Mouse (Mus musculus) limb, embryonic 14.5 days (tissue): ENCODE measurements around the gene Hoxb6. TPM values are rescaled to one million over a fixed set of nuclear protein-coding genes. Genes with fewer than 3 reads are reported as not detected.
A peak's percentile ranks its signal among the peaks of the same experiment; 100 is the strongest.

Experiments
- ATAC-seq: fragments of 200-750 bp; cut with Nextera tagmentation; 2 replicates; pipeline ENCODE4 v1.8.0; 2017; ENCODE audit warnings: low read depth, moderate number of reproducible peaks, moderate TSS enrichment; ENCODE audit not compliant: low FRiP score
- DNase-seq: peaks from one replicate; pipeline ENCODE4 v3.0.0-alpha.2; 2015; ENCODE audit warnings: low spot score
- H3K27ac ChIP-seq: fragments of 300-500 bp; sonication (generic); replicated peaks from 2 replicates; pipeline ENCODE4 v1.5.1; 2014; ENCODE audit warnings: low read depth, mild to moderate bottlenecking, low read length, moderate library complexity, mixed read lengths
- H3K27me3 ChIP-seq: fragments of 300-500 bp; sonication (generic); 2 replicates; pipeline ENCODE4 v1.6.1; 2014; ENCODE audit warnings: low read length, mixed read lengths; ENCODE audit not compliant: control insufficient read depth, insufficient read depth
- H3K36me3 ChIP-seq: fragments of 300-500 bp; sonication (generic); 2 replicates; pipeline ENCODE4 v1.6.1; 2014; ENCODE audit warnings: mild to moderate bottlenecking, low read length, moderate library complexity, mixed read lengths; ENCODE audit not compliant: control insufficient read depth, insufficient read depth
- H3K4me1 ChIP-seq: fragments of 300-500 bp; sonication (generic); 2 replicates; pipeline ENCODE4 v1.6.1; 2014; ENCODE audit warnings: antibody characterized with exemption, low read length, mixed read lengths; ENCODE audit not compliant: control insufficient read depth, insufficient read depth
- H3K4me2 ChIP-seq: fragments of 300-500 bp; sonication (generic); replicated peaks from 2 replicates; pipeline ENCODE4 v1.6.1; 2014; ENCODE audit warnings: low read depth, mild to moderate bottlenecking, low read length, moderate library complexity; ENCODE audit not compliant: severe bottlenecking
- H3K4me3 ChIP-seq: fragments of 300-500 bp; sonication (generic); replicated peaks from 2 replicates; pipeline ENCODE4 v1.5.1; 2014; ENCODE audit warnings: low read length
- H3K9ac ChIP-seq: fragments of 300-500 bp; sonication (generic); 2 replicates; pipeline ENCODE4 v1.6.1; 2014; ENCODE audit warnings: mild to moderate bottlenecking, low read depth, low read length, moderate library complexity; ENCODE audit not compliant: severe bottlenecking
- H3K9me3 ChIP-seq: fragments of 300-500 bp; sonication (generic); 2 replicates; pipeline ENCODE4 v1.6.1; 2016; ENCODE audit warnings: low read length; ENCODE audit not compliant: control insufficient read depth
- POLR2A ChIP-seq: fragments of 200-500 bp; IDR thresholded peaks from 2 replicates; pipeline ENCODE4 v1.8.0; 2012; ENCODE audit warnings: inconsistent platforms, mild to moderate bottlenecking, moderate library complexity, borderline replicate concordance; ENCODE audit not compliant: insufficient read depth, insufficient read length; ENCODE audit errors: extremely low read depth
- WGBS: fragments of 180-500 bp; shearing (Covaris S2); extraction: QIAGEN DNeasy Blood & Tissue Kit; methylation state at CpG from one replicate; pipeline ENCODE4 v1.1.7; 2014; 5-methylcytosine and 5-hydroxymethylcytosine counted together
- polyA plus RNA-seq, 2 experiments: library from polyadenylated mRNA; depleted of rRNA in 1 of 2; stranded (reverse) in 1 of 2; unstranded in 1 of 2; fragments of >200 nt; fragmentation: Nextera tagmentation in 1 of 2; extraction: Ambion mirVana in 1 of 2; gene quantifications; 2 replicates each; pipeline versions ENCODE4 v1.2.1 to v1.2.3; 2012 to 2014

Gene Hoxb6
- polyA plus RNA-seq, 2 experiments: 0.61 to 2.8 TPM

GRCm38 (mm10) chr11:96323154-96323553, 30.9 kb downstream of the Hoxb6 start, which contains the start of gene Hoxb3:
Hoxb3 (plus strand) TSS chr11:96323326.
- DNase-seq (no peak), ATAC-seq (no peak)
- Histone ChIP-seq H3K9me3 (no peaks in the 10 kb centered on the region), H3K27me3 (peaks cover 98% of the 10 kb centered on the region), H3K36me3 (no peaks in the 10 kb centered on the region), H3K4me1 (peaks cover 5% of the 10 kb centered on the region), H3K4me2 (no peak within 1 kb of the TSS), H3K27ac (no peak within 1 kb of the TSS), H3K4me3 (no peak within 1 kb of the TSS), H3K9ac (no peak within 1 kb of the TSS)
- no peak for TF ChIP-seq POLR2A
- 17% methylated on average over 10 of the region's 10 CpGs for WGBS

- no peak for ATAC-seq
- H3K36me3 ChIP-seq: no peaks in the 10 kb centered on the region
- H3K27ac ChIP-seq: no peak overlapping the region
- H3K9ac ChIP-seq: no peak overlapping the region
- 4% methylated on average over 5 of the region's 5 CpGs for WGBS
- H3K4me3 ChIP-seq: no peak overlapping the region
- no peak for DNase-seq
- TF ChIP-seq POLR2A: no peak
- H3K9me3 ChIP-seq: no peaks in the 10 kb centered on the region
- no peak overlapping the region for H3K4me2 ChIP-seq
- peaks cover 97% of the 10 kb centered on the region for H3K27me3 ChIP-seq
- H3K4me1 ChIP-seq: 0 out of 2 replicates have a peak, but pooled peaks cover under 1% of the 10 kb centered on the region
Observed at GRCm38 (mm10) chr11:96324125-96324524, 31.8 kb downstream of the Hoxb6 start.

- no peak overlapping the region for H3K27ac ChIP-seq
- peaks cover 95% of the 10 kb centered on the region for H3K27me3 ChIP-seq
- TF ChIP-seq POLR2A: no peak
- ATAC-seq: no peak
- H3K36me3 ChIP-seq: no peaks in the 10 kb centered on the region
- WGBS: 21% methylated on average over 8 of the region's 8 CpGs
- no peak overlapping the region for H3K4me3 ChIP-seq
- H3K9me3 ChIP-seq: no peaks in the 10 kb centered on the region
- H3K4me1 ChIP-seq: no peaks in the 10 kb centered on the region
- no peak overlapping the region for H3K4me2 ChIP-seq
- DNase-seq: no peak
- no peak overlapping the region for H3K9ac ChIP-seq
Observed at GRCm38 (mm10) chr11:96324965-96325364, 32.7 kb downstream of the Hoxb6 start.

- Histone ChIP-seq H3K9me3 (no peaks in the 10 kb centered on the region), H3K36me3 (no peaks in the 10 kb centered on the region), H3K27ac (no peak overlapping the region), H3K9ac (no peak overlapping the region), H3K4me3 (no peak overlapping the region), H3K27me3 (peaks cover 95% of the 10 kb centered on the region), H3K4me2 (0 out of 2 replicates have a peak overlapping the region, but pooled peaks have one; percentile 17), H3K4me1 (no peaks in the 10 kb centered on the region)
- ATAC-seq: no peak
- WGBS: 5% methylated on average over 22 of the region's 22 CpGs
- DNase-seq: no peak
- TF ChIP-seq POLR2A: no peak
Observed at GRCm38 (mm10) chr11:96325747-96326212, 33.5 kb downstream of the Hoxb6 start.

- H3K4me3 ChIP-seq: no peak overlapping the region
- no peak for TF ChIP-seq POLR2A
- peaks cover 95% of the 10 kb centered on the region for H3K27me3 ChIP-seq
- DNase-seq (no peak), ATAC-seq (no peak)
- no peak overlapping the region for H3K27ac ChIP-seq
- H3K4me2 ChIP-seq: no peak overlapping the region
- H3K36me3 ChIP-seq: no peaks in the 10 kb centered on the region
- H3K4me1 ChIP-seq: no peaks in the 10 kb centered on the region
- 15% methylated on average over 12 of the region's 12 CpGs for WGBS
- no peaks in the 10 kb centered on the region for H3K9me3 ChIP-seq
- no peak overlapping the region for H3K9ac ChIP-seq
Observed at GRCm38 (mm10) chr11:96326705-96327104, 34.4 kb downstream of the Hoxb6 start.

- H3K27ac ChIP-seq: no peak overlapping the region
- H3K4me2 ChIP-seq: no peak overlapping the region
- no peak overlapping the region for H3K9ac ChIP-seq
- no peak for TF ChIP-seq POLR2A
- H3K36me3 ChIP-seq: no peaks in the 10 kb centered on the region
- no peak for ATAC-seq
- H3K27me3 ChIP-seq: peaks cover 95% of the 10 kb centered on the region
- DNase-seq: no peak
- H3K4me1 ChIP-seq: no peaks in the 10 kb centered on the region
- H3K4me3 ChIP-seq: no peak overlapping the region
- no peaks in the 10 kb centered on the region for H3K9me3 ChIP-seq
- 14% methylated on average over 7 of the region's 7 CpGs for WGBS
Observed at GRCm38 (mm10) chr11:96327122-96327521, 34.8 kb downstream of the Hoxb6 start.
